Mouse (Mus musculus): ENCODE measurements at regions not wholly inside any gene's neighbourhood (a gene's known extent, or its start where the extent isn't known, plus 50 kb on each side); places are given as distances from the start of the nearest gene placed in this dataset.

- TF ChIP-seq MYC (IDR thresholded peaks at IDR 0.05; ENCODE audit: low read depth, low read length) (no peak), TCF12 (IDR thresholded peaks at IDR 0.05; ENCODE audit: low read depth, low read length) (no peak), MXI1 (IDR thresholded peaks at IDR 0.05; ENCODE audit: low read depth, low read length) (no peak), POLR2A (IDR thresholded peaks at IDR 0.05; ENCODE audit: low read depth, low read length) (no peak), SIN3A (IDR thresholded peaks at IDR 0.05; ENCODE audit: low read length) (no peak), TBP (conservative IDR thresholded peaks at IDR 0.05; ENCODE audit: low read depth, low read length) (no peak), CTCF (conservative IDR thresholded peaks at IDR 0.05 in 1 of 2, IDR thresholded peaks at IDR 0.05 in 1 of 2; ENCODE audit: low read depth in 2 of 2, low read length in 2 of 2) (no peak), USF2 (conservative IDR thresholded peaks at IDR 0.05; ENCODE audit: low read depth, low read length) (no peak), ETS1 (conservative IDR thresholded peaks at IDR 0.05; ENCODE audit: low read depth, low read length) (no peak), RAD21 (IDR thresholded peaks at IDR 0.05; ENCODE audit: low read depth, low read length) (no peak), JUND (conservative IDR thresholded peaks at IDR 0.05; ENCODE audit: low read depth, low read length) (no peak), UBTF (IDR thresholded peaks at IDR 0.05; ENCODE audit: low read depth, low read length) (no peak), USF1 (IDR thresholded peaks at IDR 0.05; ENCODE audit: low read depth, low read length) (no peak)
Observed at GRCm38 (mm10) chr4:95208827-95209226, 156.8 kb upstream of the Jun start.
